Mouse (Mus musculus) neural tube, embryonic 11.5 days (tissue): ENCODE results near the gene Cyp1a2. TPM values are rescaled to one million over a fixed set of nuclear protein-coding genes. Genes with fewer than 3 reads are reported as not detected.

Experiments
- ATAC-seq: fragments of 200-750 bp; cut with Nextera tagmentation; 2 replicates; pipeline ENCODE4 v1.8.0; 2017; ENCODE audit warnings: moderate number of reproducible peaks, mild to moderate bottlenecking, moderate TSS enrichment, moderate library complexity; ENCODE audit not compliant: insufficient read depth, low FRiP score, low TSS enrichment
- DNase-seq: peaks from one replicate; pipeline ENCODE4 v3.0.0-alpha.2; 2015; ENCODE audit warnings: low spot score
- H3K27ac ChIP-seq: fragments of 300-500 bp; sonication (generic); 2 replicates; pipeline ENCODE4 v1.5.1; 2014; ENCODE audit warnings: low read depth, mild to moderate bottlenecking, low read length
- H3K27me3 ChIP-seq: fragments of 300-500 bp; sonication (generic); 2 replicates; pipeline ENCODE4 v1.6.1; 2014; ENCODE audit warnings: mild to moderate bottlenecking, low read length, mixed read lengths; ENCODE audit not compliant: control insufficient read depth, insufficient read depth
- H3K36me3 ChIP-seq: fragments of 300-500 bp; sonication (generic); 2 replicates; pipeline ENCODE4 v1.6.1; 2014; ENCODE audit warnings: mild to moderate bottlenecking, low read length, moderate library complexity, mixed read lengths; ENCODE audit not compliant: control insufficient read depth, insufficient read depth
- H3K4me1 ChIP-seq: fragments of 300-500 bp; sonication (generic); 2 replicates; pipeline ENCODE4 v1.6.1; 2014; ENCODE audit warnings: low read length, mixed read lengths; ENCODE audit not compliant: control insufficient read depth, insufficient read depth
- H3K4me2 ChIP-seq: fragments of 300-500 bp; sonication (generic); 2 replicates; pipeline ENCODE4 v1.6.1; 2014; ENCODE audit warnings: low read depth, mild to moderate bottlenecking, moderate library complexity
- H3K4me3 ChIP-seq: fragments of 300-500 bp; sonication (generic); 2 replicates; pipeline ENCODE4 v1.5.1; 2014; ENCODE audit warnings: low read depth, low read length
- H3K9ac ChIP-seq: fragments of 300-500 bp; sonication (generic); 2 replicates; pipeline ENCODE4 v1.6.1; 2014; ENCODE audit warnings: mild to moderate bottlenecking, low read length
- H3K9me3 ChIP-seq: fragments of 300-500 bp; sonication (generic); 2 replicates; pipeline ENCODE4 v1.6.1; 2016; ENCODE audit warnings: low read length; ENCODE audit not compliant: control insufficient read depth
- WGBS: fragments of 180-500 bp; shearing (Covaris S2); extraction: QIAGEN DNeasy Blood & Tissue Kit; methylation state at CpG from one replicate; pipeline ENCODE4 v1.1.7; 2014; 5-methylcytosine and 5-hydroxymethylcytosine counted together
- polyA plus RNA-seq: library from polyadenylated mRNA; unstranded; fragments of >200 nt; fragmentation: Nextera tagmentation; extraction: Ambion mirVana; gene quantifications from 2 replicates; pipeline ENCODE4 v1.2.1, GENCODE M21; 2014

Gene Cyp1a2
- polyA plus RNA-seq, 1 experiment from 2014 or later = not detected

GRCm38 (mm10) chr9:57667817-57668216 lies 15.7 kb downstream of the Cyp1a2 start:
- Histone ChIP-seq H3K36me3 (no peaks in the 10 kb centered on the region), H3K9ac (no peak overlapping the region), H3K4me2 (no peak overlapping the region), H3K9me3 (no peaks in the 10 kb centered on the region), H3K4me3 (no peak overlapping the region), H3K27ac (no peak overlapping the region), H3K4me1 (no peaks in the 10 kb centered on the region), H3K27me3 (no peaks in the 10 kb centered on the region)
- ATAC-seq (no peak), DNase-seq (no peak)
- WGBS = 62% methylated on average over 11 of the region's 11 CpGs

- 74% methylated on average over 3 of the region's 3 CpGs for WGBS
- DNase-seq (no peak), ATAC-seq (no peak)
These were observed 16.4 kb downstream of the Cyp1a2 start for GRCm38 (mm10) chr9:57667136-57667535.

GRCm38 (mm10) chr9:57666536-57666935 lies 17.0 kb downstream of the Cyp1a2 start:
- WGBS = 81% methylated on average over 8 of the region's 8 CpGs
- Histone ChIP-seq H3K27me3 (no peaks in the 10 kb centered on the region), H3K9ac (no peak overlapping the region), H3K4me3 (no peak overlapping the region), H3K27ac (no peak overlapping the region), H3K9me3 (no peaks in the 10 kb centered on the region), H3K4me1 (no peaks in the 10 kb centered on the region), H3K4me2 (no peak overlapping the region), H3K36me3 (no peaks in the 10 kb centered on the region)
- no peak for ATAC-seq
- DNase-seq = no peak

More at GRCm38 (mm10) chr9:57667136-57667535, 16.4 kb downstream of the Cyp1a2 start:
- H3K36me3 ChIP-seq = no peaks in the 10 kb centered on the region
- H3K9ac ChIP-seq = no peak overlapping the region
- no peak overlapping the region for H3K27ac ChIP-seq
- no peak overlapping the region for H3K4me3 ChIP-seq
- no peaks in the 10 kb centered on the region for H3K27me3 ChIP-seq
- H3K4me2 ChIP-seq = no peak overlapping the region
- no peaks in the 10 kb centered on the region for H3K9me3 ChIP-seq
- no peaks in the 10 kb centered on the region for H3K4me1 ChIP-seq

- no peak overlapping the region for H3K4me3 ChIP-seq
- H3K27ac ChIP-seq = no peak overlapping the region
- no peaks in the 10 kb centered on the region for H3K9me3 ChIP-seq
- DNase-seq (no peak), ATAC-seq (no peak)
- H3K36me3 ChIP-seq = no peaks in the 10 kb centered on the region
- WGBS = 64% methylated on average over 7 of the region's 7 CpGs
- H3K4me2 ChIP-seq = no peak overlapping the region
- H3K4me1 ChIP-seq = no peaks in the 10 kb centered on the region
- no peaks in the 10 kb centered on the region for H3K27me3 ChIP-seq
- no peak overlapping the region for H3K9ac ChIP-seq
These were observed 18.9 kb downstream of the Cyp1a2 start for GRCm38 (mm10) chr9:57664616-57665015.

- Histone ChIP-seq H3K9me3 (no peaks in the 10 kb centered on the region), H3K27ac (no peak overlapping the region), H3K4me2 (no peak overlapping the region), H3K4me3 (no peak overlapping the region), H3K4me1 (no peaks in the 10 kb centered on the region), H3K27me3 (no peaks in the 10 kb centered on the region), H3K36me3 (no peaks in the 10 kb centered on the region), H3K9ac (no peak overlapping the region)
- ATAC-seq (no peak), DNase-seq (no peak)
- 80% methylated on average over 3 of the region's 3 CpGs for WGBS
These were observed 22.0 kb downstream of the Cyp1a2 start for GRCm38 (mm10) chr9:57661552-57661951.

GRCm38 (mm10) chr9:57660501-57660900 lies 23.0 kb downstream of the Cyp1a2 start:
- no peaks in the 10 kb centered on the region for H3K27me3 ChIP-seq
- no peak overlapping the region for H3K27ac ChIP-seq
- no peaks in the 10 kb centered on the region for H3K4me1 ChIP-seq
- H3K9ac ChIP-seq = no peak overlapping the region
- ATAC-seq (no peak), DNase-seq (no peak)
- no peaks in the 10 kb centered on the region for H3K36me3 ChIP-seq
- no peaks in the 10 kb centered on the region for H3K9me3 ChIP-seq
- no peak overlapping the region for H3K4me2 ChIP-seq
- H3K4me3 ChIP-seq = no peak overlapping the region
- 76% methylated on average over 6 of the region's 6 CpGs for WGBS

GRCm38 (mm10) chr9:57659774-57660173 lies 23.7 kb downstream of the Cyp1a2 start:
- WGBS = 16% methylated on average over 4 of the region's 4 CpGs
- Histone ChIP-seq H3K9me3 (no peaks in the 10 kb centered on the region), H3K4me3 (no peak overlapping the region), H3K4me2 (no peak overlapping the region), H3K27ac (no peak overlapping the region), H3K9ac (no peak overlapping the region), H3K27me3 (no peaks in the 10 kb centered on the region), H3K4me1 (no peaks in the 10 kb centered on the region), H3K36me3 (no peaks in the 10 kb centered on the region)
- DNase-seq = peak; percentile 77
- ATAC-seq = no peak

GRCm38 (mm10) chr9:57658970-57659369 lies 24.5 kb downstream of the Cyp1a2 start:
- Histone ChIP-seq H3K4me2 (no peak overlapping the region), H3K9me3 (no peaks in the 10 kb centered on the region), H3K27me3 (no peaks in the 10 kb centered on the region), H3K4me1 (no peaks in the 10 kb centered on the region), H3K4me3 (no peak overlapping the region), H3K9ac (no peak overlapping the region), H3K36me3 (no peaks in the 10 kb centered on the region), H3K27ac (no peak overlapping the region)
- DNase-seq (no peak), ATAC-seq (no peak)
- WGBS = 84% methylated on average over 4 of the region's 4 CpGs

GRCm38 (mm10) chr9:57657843-57658242 lies 25.7 kb downstream of the Cyp1a2 start:
- no peaks in the 10 kb centered on the region for H3K4me1 ChIP-seq
- no peak overlapping the region for H3K27ac ChIP-seq
- H3K9ac ChIP-seq = no peak overlapping the region
- H3K4me2 ChIP-seq = no peak overlapping the region
- ATAC-seq (no peak), DNase-seq (no peak)
- no peaks in the 10 kb centered on the region for H3K9me3 ChIP-seq
- WGBS = 70% methylated on average over 4 of the region's 4 CpGs
- no peak overlapping the region for H3K4me3 ChIP-seq
- H3K36me3 ChIP-seq = no peaks in the 10 kb centered on the region
- H3K27me3 ChIP-seq = no peaks in the 10 kb centered on the region
